Mouse (Mus musculus): Measurements from ENCODE around the gene Camta1. TPM values are rescaled to one million over a fixed set of nuclear protein-coding genes. Genes with fewer than 3 reads are reported as not detected.

The Camta1 gene
- 80.7 and 83.5 TPM in 2 replicates for polyA plus RNA-seq (2015; fragmentation: Nextera tagmentation; extraction: Ambion mirVana)

GRCm38 (mm10) chr4:151861806-151862739, at the start of gene Camta1:
Gene Camta1 (minus strand): TSS chr4:151861876.
- Histone ChIP-seq H3K4me2 (replicated peaks; ENCODE audit: low read depth, low read length) (peak within 1 kb of the TSS; percentile 97), H3K27me3 (ENCODE audit: insufficient read depth, low read length) (no peaks in the 10 kb centered on the region), H3K4me3 (ENCODE audit: low read length) (peak within 1 kb of the TSS; percentile 82), H3K27ac (ENCODE audit: low read length) (peak within 1 kb of the TSS; percentile 97), H3K36me3 (ENCODE audit: insufficient read depth, low read length) (no peaks in the 10 kb centered on the region), H3K9ac (replicated peaks; ENCODE audit: low read length) (peak within 1 kb of the TSS; percentile 87), H3K9me3 (ENCODE audit: low read length) (no peaks in the 10 kb centered on the region), H3K4me1 (ENCODE audit: insufficient read depth, low read length) (peaks cover 18% of the 10 kb centered on the region)
- peak; percentile 98 for ATAC-seq (ENCODE audit: low FRiP score, low TSS enrichment)
- WGBS, result under 1% methylated on average over 80 of the region's 85 CpGs

GRCm38 (mm10) chr4:151908809-151909208, 47.1 kb upstream of the Camta1 start:
- H3K4me1 ChIP-seq (ENCODE audit: insufficient read depth, low read length), result peaks cover 2% of the 10 kb centered on the region; the same call in 1 of the 2 replicates
- no peak overlapping the region for H3K4me3 ChIP-seq (ENCODE audit: low read length)
- no peak for ATAC-seq (ENCODE audit: low FRiP score, low TSS enrichment)
- no peak overlapping the region for H3K27ac ChIP-seq (ENCODE audit: low read length)
- H3K9me3 ChIP-seq (ENCODE audit: low read length), result no peaks in the 10 kb centered on the region
- no peaks in the 10 kb centered on the region for H3K27me3 ChIP-seq (ENCODE audit: insufficient read depth, low read length)
- no peak overlapping the region for H3K4me2 ChIP-seq (replicated peaks; ENCODE audit: low read depth, low read length)
- WGBS, result 64% methylated on average over 8 of the region's 8 CpGs
- no peak overlapping the region for H3K9ac ChIP-seq (replicated peaks; ENCODE audit: low read length)
- H3K36me3 ChIP-seq (ENCODE audit: insufficient read depth, low read length), result no peaks in the 10 kb centered on the region

- Histone ChIP-seq H3K4me2 (replicated peaks; ENCODE audit: low read depth, low read length) (no peak overlapping the region), H3K27ac (ENCODE audit: low read length) (no peak overlapping the region), H3K36me3 (ENCODE audit: insufficient read depth, low read length) (no peaks in the 10 kb centered on the region), H3K9ac (replicated peaks; ENCODE audit: low read length) (no peak overlapping the region), H3K9me3 (ENCODE audit: low read length) (no peaks in the 10 kb centered on the region), H3K27me3 (ENCODE audit: insufficient read depth, low read length) (no peaks in the 10 kb centered on the region), H3K4me3 (ENCODE audit: low read length) (no peak overlapping the region), H3K4me1 (ENCODE audit: insufficient read depth, low read length) (peaks cover 2% of the 10 kb centered on the region; the same call in 1 of the 2 replicates)
- ATAC-seq (ENCODE audit: low FRiP score, low TSS enrichment), result no peak
- WGBS, result 55% methylated on average over 26 of the region's 26 CpGs
These were observed 46.1 kb upstream of the Camta1 start for GRCm38 (mm10) chr4:151907577-151908343.

GRCm38 (mm10) chr4:151905621-151906020, 43.9 kb upstream of the Camta1 start:
- Histone ChIP-seq H3K9me3 (ENCODE audit: low read length) (no peaks in the 10 kb centered on the region), H3K27me3 (ENCODE audit: insufficient read depth, low read length) (no peaks in the 10 kb centered on the region; the same call in 1 of the 2 replicates), H3K27ac (ENCODE audit: low read length) (no peak overlapping the region), H3K4me1 (ENCODE audit: insufficient read depth, low read length) (peaks cover 2% of the 10 kb centered on the region; the same call in 1 of the 2 replicates), H3K9ac (replicated peaks; ENCODE audit: low read length) (no peak overlapping the region), H3K36me3 (ENCODE audit: insufficient read depth, low read length) (no peaks in the 10 kb centered on the region), H3K4me2 (replicated peaks; ENCODE audit: low read depth, low read length) (no peak overlapping the region), H3K4me3 (ENCODE audit: low read length) (no peak overlapping the region)
- ATAC-seq (ENCODE audit: low FRiP score, low TSS enrichment), result no peak
- 81% methylated on average over 4 of the region's 4 CpGs for WGBS

- no peak for ATAC-seq (ENCODE audit: low FRiP score, low TSS enrichment)
- Histone ChIP-seq H3K4me3 (ENCODE audit: low read length) (no peak overlapping the region), H3K9ac (replicated peaks; ENCODE audit: low read length) (no peak overlapping the region), H3K27ac (ENCODE audit: low read length) (no peak overlapping the region), H3K9me3 (ENCODE audit: low read length) (no peaks in the 10 kb centered on the region), H3K27me3 (ENCODE audit: insufficient read depth, low read length) (no peaks in the 10 kb centered on the region; the same call in 1 of the 2 replicates), H3K4me2 (replicated peaks; ENCODE audit: low read depth, low read length) (no peak overlapping the region), H3K4me1 (ENCODE audit: insufficient read depth, low read length) (peaks cover 2% of the 10 kb centered on the region; the same call in 1 of the 2 replicates), H3K36me3 (ENCODE audit: insufficient read depth, low read length) (no peaks in the 10 kb centered on the region)
- 40% methylated on average over 11 of the region's 11 CpGs for WGBS
These were observed 42.4 kb upstream of the Camta1 start for GRCm38 (mm10) chr4:151904098-151904497.

- 0 out of 2 replicates have a peak, but pooled peaks have one; percentile 63 for ATAC-seq (ENCODE audit: low FRiP score, low TSS enrichment)
- 48% methylated on average over 14 of the region's 14 CpGs for WGBS
- H3K27me3 ChIP-seq (ENCODE audit: insufficient read depth, low read length), result no peaks in the 10 kb centered on the region; the same call in 1 of the 2 replicates
- H3K9me3 ChIP-seq (ENCODE audit: low read length), result no peaks in the 10 kb centered on the region
- no peak overlapping the region for H3K4me2 ChIP-seq (replicated peaks; ENCODE audit: low read depth, low read length)
- H3K36me3 ChIP-seq (ENCODE audit: insufficient read depth, low read length), result no peaks in the 10 kb centered on the region
- H3K4me3 ChIP-seq (ENCODE audit: low read length), result no peak overlapping the region
- H3K4me1 ChIP-seq (ENCODE audit: insufficient read depth, low read length), result peaks cover 2% of the 10 kb centered on the region; the same call in 1 of the 2 replicates
- no peak overlapping the region for H3K27ac ChIP-seq (ENCODE audit: low read length)
- H3K9ac ChIP-seq (replicated peaks; ENCODE audit: low read length), result no peak overlapping the region
These were observed 41.1 kb upstream of the Camta1 start for GRCm38 (mm10) chr4:151902689-151903241.

GRCm38 (mm10) chr4:151902046-151902688, 40.5 kb upstream of the Camta1 start:
- no peak overlapping the region for H3K4me3 ChIP-seq (ENCODE audit: low read length)
- peaks cover 2% of the 10 kb centered on the region; the same call in 1 of the 2 replicates for H3K4me1 ChIP-seq (ENCODE audit: insufficient read depth, low read length)
- H3K4me2 ChIP-seq (replicated peaks; ENCODE audit: low read depth, low read length), result no peak overlapping the region
- ATAC-seq (ENCODE audit: low FRiP score, low TSS enrichment), result no peak
- H3K36me3 ChIP-seq (ENCODE audit: insufficient read depth, low read length), result no peaks in the 10 kb centered on the region
- 80% methylated on average over 17 of the region's 17 CpGs for WGBS
- no peaks in the 10 kb centered on the region; the same call in 1 of the 2 replicates for H3K27me3 ChIP-seq (ENCODE audit: insufficient read depth, low read length)
- no peak overlapping the region for H3K27ac ChIP-seq (ENCODE audit: low read length)
- no peaks in the 10 kb centered on the region for H3K9me3 ChIP-seq (ENCODE audit: low read length)
- H3K9ac ChIP-seq (replicated peaks; ENCODE audit: low read length), result no peak overlapping the region

- H3K4me2 ChIP-seq (replicated peaks; ENCODE audit: low read depth, low read length), result no peak overlapping the region
- no peak overlapping the region for H3K27ac ChIP-seq (ENCODE audit: low read length)
- H3K9ac ChIP-seq (replicated peaks; ENCODE audit: low read length), result no peak overlapping the region
- no peak for ATAC-seq (ENCODE audit: low FRiP score, low TSS enrichment)
- no peaks in the 10 kb centered on the region for H3K36me3 ChIP-seq (ENCODE audit: insufficient read depth, low read length)
- WGBS, result 56% methylated on average over 11 of the region's 11 CpGs
- H3K4me1 ChIP-seq (ENCODE audit: insufficient read depth, low read length), result peaks cover 2% of the 10 kb centered on the region; the same call in 1 of the 2 replicates
- H3K9me3 ChIP-seq (ENCODE audit: low read length), result no peaks in the 10 kb centered on the region
- no peaks in the 10 kb centered on the region; the same call in 1 of the 2 replicates for H3K27me3 ChIP-seq (ENCODE audit: insufficient read depth, low read length)
- H3K4me3 ChIP-seq (ENCODE audit: low read length), result no peak overlapping the region
These were observed 39.7 kb upstream of the Camta1 start for GRCm38 (mm10) chr4:151901422-151901821.

GRCm38 (mm10) chr4:151900735-151901134, 39.1 kb upstream of the Camta1 start:
- Histone ChIP-seq H3K9me3 (ENCODE audit: low read length) (0 out of 2 replicates have a peak, but pooled peaks cover 2% of the 10 kb centered on the region), H3K4me1 (ENCODE audit: insufficient read depth, low read length) (peaks cover 2% of the 10 kb centered on the region; the same call in 1 of the 2 replicates), H3K4me3 (ENCODE audit: low read length) (no peak overlapping the region), H3K9ac (replicated peaks; ENCODE audit: low read length) (no peak overlapping the region), H3K27ac (ENCODE audit: low read length) (no peak overlapping the region), H3K27me3 (ENCODE audit: insufficient read depth, low read length) (no peaks in the 10 kb centered on the region; the same call in 1 of the 2 replicates), H3K36me3 (ENCODE audit: insufficient read depth, low read length) (no peaks in the 10 kb centered on the region), H3K4me2 (replicated peaks; ENCODE audit: low read depth, low read length) (no peak overlapping the region)
- WGBS, result 81% methylated on average over 6 of the region's 6 CpGs
- no peak for ATAC-seq (ENCODE audit: low FRiP score, low TSS enrichment)

Data from kidney, embryonic 16.5 days (tissue).